Mouse (Mus musculus) kidney, embryonic 16.5 days (tissue): Measurements from ENCODE around the gene Prtn3. TPM values are rescaled to one million over a fixed set of nuclear protein-coding genes. Genes with fewer than 3 reads are reported as not detected.
"Not testable (repeated sequence)": the region's sequence is repeated elsewhere in the genome, so short reads cannot be mapped to it uniquely, and the experiment has no call there.

ENCODE experiments used
- ATAC-seq: fragments of 200-750 bp; cut with Nextera tagmentation; 2 replicates; pipeline ENCODE4 v1.8.0; 2017; ENCODE audit warnings: moderate TSS enrichment; ENCODE audit not compliant: low FRiP score, low TSS enrichment
- H3K27ac ChIP-seq: fragments of 300-500 bp; sonication (generic); 2 replicates; pipeline ENCODE4 v1.5.1; 2014; ENCODE audit warnings: low read length
- H3K27me3 ChIP-seq: fragments of 300-500 bp; sonication (generic); 2 replicates; pipeline ENCODE4 v1.6.1; 2014; ENCODE audit warnings: low read length, control low read depth, mixed read lengths; ENCODE audit not compliant: insufficient read depth
- H3K36me3 ChIP-seq: fragments of 300-500 bp; sonication (generic); 2 replicates; pipeline ENCODE4 v1.6.1; 2014; ENCODE audit warnings: low read length, control low read depth, mixed read lengths; ENCODE audit not compliant: insufficient read depth
- H3K4me1 ChIP-seq: fragments of 300-500 bp; sonication (generic); 2 replicates; pipeline ENCODE4 v1.6.1; 2014; ENCODE audit warnings: low read length, control low read depth, mixed read lengths; ENCODE audit not compliant: insufficient read depth
- H3K4me2 ChIP-seq: fragments of 300-500 bp; sonication (generic); replicated peaks from 2 replicates; pipeline ENCODE4 v1.6.1; 2014; ENCODE audit warnings: low read depth, low read length
- H3K4me3 ChIP-seq: fragments of 300-500 bp; sonication (generic); 2 replicates; pipeline ENCODE4 v1.5.1; 2014; ENCODE audit warnings: mild to moderate bottlenecking, low read length
- H3K9ac ChIP-seq: fragments of 300-500 bp; sonication (generic); replicated peaks from 2 replicates; pipeline ENCODE4 v1.6.1; 2014; ENCODE audit warnings: low read length
- H3K9me3 ChIP-seq: fragments of 300-500 bp; sonication (generic); 2 replicates; pipeline ENCODE4 v1.6.1; 2016; ENCODE audit warnings: low read length, control low read depth
- WGBS: fragments of 180-500 bp; shearing (Covaris S2); extraction: QIAGEN DNeasy Blood & Tissue Kit; methylation state at CpG from one replicate; pipeline ENCODE4 v1.1.7; 2014; 5-methylcytosine and 5-hydroxymethylcytosine counted together
- polyA plus RNA-seq: library from polyadenylated mRNA; unstranded; fragments of >200 nt; fragmentation: Nextera tagmentation; extraction: Ambion mirVana; gene quantifications from 2 replicates; pipeline ENCODE4 v1.2.1, GENCODE M21; 2015

Prtn3 gene
- polyA plus RNA-seq, 1 experiment from 2014 or later = 7.9 TPM

GRCm38 (mm10) chr10:79884446-79884845, 10.2 kb downstream of the Prtn3 start:
- Histone ChIP-seq H3K27ac (no peak overlapping the region), H3K4me3 (no peak overlapping the region), H3K9me3 (no peaks in the 10 kb centered on the region), H3K9ac (no peak overlapping the region), H3K36me3 (no peaks in the 10 kb centered on the region), H3K4me1 (peaks cover 39% of the 10 kb centered on the region), H3K27me3 (no peaks in the 10 kb centered on the region), H3K4me2 (no peak overlapping the region)
- no peak for ATAC-seq
- WGBS = 65% methylated on average over 4 of the region's 4 CpGs

- H3K27me3 ChIP-seq, H3K4me2 ChIP-seq, H3K4me3 ChIP-seq, H3K27ac ChIP-seq, H3K9me3 ChIP-seq, H3K36me3 ChIP-seq, ATAC-seq, H3K9ac ChIP-seq: not testable (repeated sequence)
- peaks cover 34% of the 10 kb centered on the region for H3K4me1 ChIP-seq
- 57% methylated on average over 2 of the region's 3 CpGs for WGBS
Observed at GRCm38 (mm10) chr10:79884938-79885337, 10.7 kb downstream of the Prtn3 start.

- Histone ChIP-seq H3K27me3 (no peaks in the 10 kb centered on the region), H3K4me2 (no peak within 1 kb of the TSS), H3K9ac (no peak within 1 kb of the TSS), H3K4me3 (no peak within 1 kb of the TSS), H3K27ac (no peak within 1 kb of the TSS), H3K36me3 (no peaks in the 10 kb centered on the region), H3K9me3 (no peaks in the 10 kb centered on the region), H3K4me1 (peaks cover 23% of the 10 kb centered on the region)
- WGBS = 79% methylated on average over 6 of the region's 6 CpGs
- no peak for ATAC-seq
Observed at GRCm38 (mm10) chr10:79886054-79886453, 11.8 kb downstream of the Prtn3 start, which contains the start of gene Elane. Gene Elane (plus strand): TSS chr10:79886247.

- no peak for ATAC-seq
- no peak overlapping the region for H3K4me3 ChIP-seq
- no peak overlapping the region for H3K9ac ChIP-seq
- no peaks in the 10 kb centered on the region for H3K27me3 ChIP-seq
- H3K9me3 ChIP-seq = no peaks in the 10 kb centered on the region
- H3K4me1 ChIP-seq = peaks cover 20% of the 10 kb centered on the region
- no peak overlapping the region for H3K4me2 ChIP-seq
- no peaks in the 10 kb centered on the region for H3K36me3 ChIP-seq
- WGBS = 72% methylated on average over 8 of the region's 8 CpGs
- H3K27ac ChIP-seq = no peak overlapping the region
Observed at GRCm38 (mm10) chr10:79886611-79887010, 12.3 kb downstream of the Prtn3 start.

- Histone ChIP-seq H3K4me3 (no peak overlapping the region), H3K9ac (no peak overlapping the region), H3K4me2 (no peak overlapping the region), H3K9me3 (no peaks in the 10 kb centered on the region), H3K27ac (no peak overlapping the region), H3K27me3 (no peaks in the 10 kb centered on the region), H3K4me1 (no peaks in the 10 kb centered on the region), H3K36me3 (no peaks in the 10 kb centered on the region)
- 50% methylated on average over 2 of the region's 2 CpGs for WGBS
- ATAC-seq = no peak
Observed at GRCm38 (mm10) chr10:79889386-79889785, 15.1 kb downstream of the Prtn3 start.

- ATAC-seq = no peak
- H3K4me1 ChIP-seq = no peaks in the 10 kb centered on the region
- H3K9ac ChIP-seq = no peak within 1 kb of the TSS
- no peak within 1 kb of the TSS for H3K4me3 ChIP-seq
- peaks cover 8% of the 10 kb centered on the region for H3K36me3 ChIP-seq
- no peak within 1 kb of the TSS for H3K4me2 ChIP-seq
- 35% methylated on average over 5 of the region's 5 CpGs for WGBS
- H3K27ac ChIP-seq = no peak within 1 kb of the TSS
- no peaks in the 10 kb centered on the region for H3K27me3 ChIP-seq
- H3K9me3 ChIP-seq = no peaks in the 10 kb centered on the region
Observed at GRCm38 (mm10) chr10:79890670-79891069, 16.4 kb downstream of the Prtn3 start, which contains the start of gene Cfd. Gene Cfd (plus strand): TSS chr10:79890853.

GRCm38 (mm10) chr10:79892451-79893118, 18.3 kb downstream of the Prtn3 start:
- not testable (repeated sequence) for H3K4me2 ChIP-seq, H3K4me1 ChIP-seq, H3K4me3 ChIP-seq, H3K9ac ChIP-seq, H3K27ac ChIP-seq, H3K27me3 ChIP-seq, H3K9me3 ChIP-seq
- H3K36me3 ChIP-seq = peaks cover 26% of the 10 kb centered on the region
- ATAC-seq = 0 out of 2 replicates have a peak, but pooled peaks have one; percentile 16
- WGBS = 43% methylated on average over 22 of the region's 22 CpGs

- 85% methylated on average over 16 of the region's 16 CpGs for WGBS
- Histone ChIP-seq H3K4me1 (peaks cover 7% of the 10 kb centered on the region; the same call in 1 of the 2 replicates), H3K27me3 (no peaks in the 10 kb centered on the region), H3K4me2 (no peak overlapping the region), H3K4me3 (no peak overlapping the region), H3K27ac (no peak overlapping the region), H3K36me3 (peaks cover 40% of the 10 kb centered on the region), H3K9ac (no peak overlapping the region), H3K9me3 (no peaks in the 10 kb centered on the region)
- no peak for ATAC-seq
Observed at GRCm38 (mm10) chr10:79896306-79896705, 22.0 kb downstream of the Prtn3 start.

GRCm38 (mm10) chr10:79896814-79897213, 22.5 kb downstream of the Prtn3 start:
- H3K27ac ChIP-seq = no peak overlapping the region
- ATAC-seq = no peak
- no peak overlapping the region for H3K9ac ChIP-seq
- no peak overlapping the region for H3K4me3 ChIP-seq
- H3K27me3 ChIP-seq = no peaks in the 10 kb centered on the region
- peaks cover 7% of the 10 kb centered on the region; the same call in 1 of the 2 replicates for H3K4me1 ChIP-seq
- WGBS = 76% methylated on average over 13 of the region's 13 CpGs
- peaks cover 44% of the 10 kb centered on the region for H3K36me3 ChIP-seq
- no peaks in the 10 kb centered on the region for H3K9me3 ChIP-seq
- H3K4me2 ChIP-seq = no peak overlapping the region
